Mouse (Mus musculus): Measurements from ENCODE around the gene Fgfr2. TPM values are rescaled to one million over a fixed set of nuclear protein-coding genes. Genes with fewer than 3 reads are reported as not detected.

Gene Fgfr2
- total and polyA plus RNA-seq, 2 experiments from 2014 or later = 17.1 to 47.6 TPM

DNA sequence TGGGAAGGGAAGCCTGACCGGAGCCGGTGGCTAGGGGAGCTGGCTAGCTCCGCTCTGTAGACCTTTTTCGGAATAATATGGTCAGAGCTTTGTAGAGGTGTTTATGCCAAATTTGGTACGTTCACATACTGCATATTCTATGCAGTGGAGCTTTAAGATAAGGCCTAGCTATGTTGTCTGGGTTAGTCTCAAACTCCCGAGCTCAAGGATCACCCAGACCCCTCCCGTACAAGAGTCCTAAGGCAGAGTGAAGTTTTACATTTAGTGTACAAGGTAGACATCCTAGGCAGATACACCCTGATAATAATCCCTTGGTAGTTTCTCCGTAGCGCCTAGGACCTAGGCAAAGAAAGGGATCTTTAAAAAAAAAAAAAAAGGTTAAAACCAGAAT lies 1751.7 kb downstream of the Fgfr2 start:
- Histone ChIP-seq H3K27me3 (ENCODE audit: insufficient read depth, low read length) (no peaks in the 10 kb centered on the region), H3K4me2 (ENCODE audit: low read depth) (peak overlapping the region; percentile 79), H3K36me3 (ENCODE audit: insufficient read depth) (0 out of 2 replicates have a peak, but pooled peaks cover 2% of the 10 kb centered on the region), H3K4me1 (ENCODE audit: insufficient read depth) (peaks cover 7% of the 10 kb centered on the region; the same call in 1 of the 2 replicates), H3K9me3 (ENCODE audit: low read length) (no peaks in the 10 kb centered on the region), H3K4me3 (ENCODE audit: low read depth, low read length) (peak overlapping the region; percentile 76), H3K27ac (ENCODE audit: low read depth, low read length) (peak overlapping the region; percentile 81), H3K9ac (peak overlapping the region; percentile 90)
- ATAC-seq = no peak
- TF ChIP-seq CTCF (IDR thresholded peaks at IDR 0.05; ENCODE audit: low read depth) = no peak
- WGBS = 8% methylated on average over 9 of the region's 9 CpGs
- peak; percentile 3 for DNase-seq

DNA sequence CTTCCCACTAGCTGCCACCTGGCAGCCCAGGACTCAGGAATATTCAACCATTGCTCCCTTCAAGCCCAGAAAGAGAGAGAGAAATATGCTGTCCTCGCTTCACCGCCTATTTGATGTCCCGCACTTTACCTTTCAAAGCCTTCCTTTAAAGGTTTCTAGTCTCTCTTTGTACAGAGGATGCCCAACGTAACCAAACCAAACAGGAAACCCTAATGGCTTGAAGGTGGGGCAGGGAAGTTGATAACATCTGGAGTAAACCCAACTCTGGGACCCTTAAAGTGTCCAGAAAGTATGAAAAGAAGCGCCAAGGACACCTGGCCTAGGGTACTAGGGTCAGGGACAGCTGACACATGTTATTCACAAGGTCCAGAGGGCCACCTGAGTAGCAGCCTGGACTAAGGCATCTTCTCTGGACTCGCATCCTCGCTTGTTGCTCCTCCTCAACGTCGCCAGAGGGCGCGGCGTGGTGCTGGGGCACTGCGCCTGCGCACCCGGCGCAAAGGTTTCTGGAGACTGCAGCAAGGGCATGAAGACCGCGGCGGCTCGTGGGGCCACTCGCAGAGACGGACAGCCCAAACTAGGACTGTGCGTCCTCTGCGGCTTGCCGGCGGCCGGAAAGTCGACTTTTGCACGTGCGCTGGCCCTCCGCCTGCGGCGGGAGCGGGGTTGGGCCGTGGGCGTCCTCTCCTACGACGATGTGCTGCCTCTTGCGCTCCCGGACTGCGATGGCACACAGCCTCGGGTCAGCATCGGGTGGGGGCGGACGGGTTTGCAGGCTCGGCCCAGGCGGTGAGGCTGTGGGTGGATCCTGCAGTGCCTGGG lies 1752.3 kb downstream of the Fgfr2 start, which contains the start of gene Pstk:
Pstk (plus strand) TSS at position 494 of the 822 bp plus-strand sequence.
- peak; percentile 92 for TF ChIP-seq CTCF (IDR thresholded peaks at IDR 0.05; ENCODE audit: low read depth)
- Histone ChIP-seq H3K4me3 (ENCODE audit: low read depth, low read length) (peak within 1 kb of the TSS; percentile 76), H3K27me3 (ENCODE audit: insufficient read depth, low read length) (no peaks in the 10 kb centered on the region), H3K9me3 (ENCODE audit: low read length) (no peaks in the 10 kb centered on the region), H3K9ac (peak within 1 kb of the TSS; percentile 90), H3K36me3 (ENCODE audit: insufficient read depth) (0 out of 2 replicates have a peak, but pooled peaks cover 2% of the 10 kb centered on the region), H3K4me2 (ENCODE audit: low read depth) (peak within 1 kb of the TSS; percentile 79), H3K27ac (ENCODE audit: low read depth, low read length) (peak within 1 kb of the TSS; percentile 81), H3K4me1 (ENCODE audit: insufficient read depth) (peaks cover 7% of the 10 kb centered on the region; the same call in 1 of the 2 replicates)
- DNase-seq (peak; percentile 94), ATAC-seq (peak; percentile 94)
- 8% methylated on average over 47 of the region's 47 CpGs for WGBS

DNA sequence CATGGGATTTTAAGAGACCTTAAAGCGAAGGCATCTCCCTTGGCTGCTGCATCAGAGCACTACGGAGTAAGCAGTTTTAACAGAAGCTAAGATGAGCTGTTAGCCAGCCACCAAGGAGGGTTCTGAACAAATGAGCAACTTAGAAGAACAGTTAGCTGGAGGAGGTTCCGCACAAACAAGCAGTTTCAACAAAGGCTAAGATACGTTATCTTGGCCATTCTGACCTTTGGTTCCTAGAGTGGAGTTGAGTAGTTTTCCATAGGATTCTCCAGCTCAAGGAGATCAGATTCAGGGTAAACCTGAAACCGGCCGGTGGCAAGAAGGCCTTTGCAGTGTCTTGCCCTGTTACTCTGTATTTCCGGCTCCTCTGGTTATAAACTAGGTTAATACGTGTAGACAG lies 1759.0 kb downstream of the Fgfr2 start:
- TF ChIP-seq CTCF (IDR thresholded peaks at IDR 0.05; ENCODE audit: low read depth) = no peak
- 94% methylated on average over 8 of the region's 8 CpGs for WGBS
- H3K4me1 ChIP-seq (ENCODE audit: insufficient read depth) = peaks cover 3% of the 10 kb centered on the region; the same call in 1 of the 2 replicates

DNA sequence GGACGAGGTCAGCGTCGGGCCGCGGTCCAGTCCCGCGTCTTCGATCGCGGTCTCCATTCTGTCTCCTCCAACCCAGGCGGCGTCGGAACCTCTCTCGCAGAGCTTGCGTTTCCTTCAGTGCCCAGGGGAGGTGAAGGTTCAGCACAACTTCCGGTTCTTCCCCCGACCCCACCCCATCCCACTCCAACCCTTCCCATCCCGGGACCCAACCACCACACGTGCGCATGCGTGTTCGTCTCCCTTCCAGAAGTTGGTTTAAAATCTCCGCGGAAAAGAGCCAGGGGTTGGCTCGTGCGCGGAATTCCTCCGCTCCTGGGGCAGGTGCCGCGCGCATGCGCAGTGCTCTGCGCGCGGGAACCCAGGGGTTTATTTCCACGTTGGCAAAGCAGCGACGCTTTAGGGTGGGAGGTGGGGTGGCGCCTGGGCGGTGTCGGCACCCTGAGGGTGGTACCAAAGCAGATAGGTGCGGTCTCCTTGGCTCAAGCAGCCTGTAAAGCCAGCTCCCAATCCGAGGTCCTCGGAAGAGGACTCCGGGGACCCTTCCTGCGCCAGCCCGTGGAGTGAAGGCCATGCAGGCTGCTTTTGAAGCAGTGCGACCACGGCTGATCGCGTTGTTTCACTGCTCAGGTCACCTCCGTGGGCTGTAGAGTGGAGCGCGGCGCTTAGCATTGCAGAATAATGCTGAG lies 1760.4 kb downstream of the Fgfr2 start, which contains the start of gene 2310057M21Rik:
2310057M21Rik (minus strand) TSS at position 145 of the 686 bp plus-strand sequence.
- H3K9ac ChIP-seq = peak within 1 kb of the TSS; percentile 88
- no peaks in the 10 kb centered on the region for H3K9me3 ChIP-seq (ENCODE audit: low read length)
- H3K27me3 ChIP-seq (ENCODE audit: insufficient read depth, low read length) = no peaks in the 10 kb centered on the region
- peak within 1 kb of the TSS; percentile 81 for H3K27ac ChIP-seq (ENCODE audit: low read depth, low read length)
- 3% methylated on average over 55 of the region's 55 CpGs for WGBS
- H3K4me1 ChIP-seq (ENCODE audit: insufficient read depth) = peaks cover 3% of the 10 kb centered on the region; the same call in 1 of the 2 replicates
- H3K4me2 ChIP-seq (ENCODE audit: low read depth) = peak within 1 kb of the TSS; percentile 90
- H3K36me3 ChIP-seq (ENCODE audit: insufficient read depth) = peaks cover 10% of the 10 kb centered on the region
- peak; percentile 99 for ATAC-seq
- peak within 1 kb of the TSS; percentile 90 for H3K4me3 ChIP-seq (ENCODE audit: low read depth, low read length)
- 0 out of 2 replicates have a peak, but pooled peaks have one; percentile 13 for TF ChIP-seq CTCF (IDR thresholded peaks at IDR 0.05; ENCODE audit: low read depth)
- peak; percentile 99 for DNase-seq

More for the DNA sequence above, 1759.0 kb downstream of the Fgfr2 start:
- H3K27ac ChIP-seq (ENCODE audit: low read depth, low read length) = no peak overlapping the region
- no peak overlapping the region for H3K9ac ChIP-seq
- H3K27me3 ChIP-seq (ENCODE audit: insufficient read depth, low read length) = no peaks in the 10 kb centered on the region
- ATAC-seq (no peak), DNase-seq (no peak)
- H3K4me3 ChIP-seq (ENCODE audit: low read depth, low read length) = no peak overlapping the region
- no peak overlapping the region for H3K4me2 ChIP-seq (ENCODE audit: low read depth)
- H3K36me3 ChIP-seq (ENCODE audit: insufficient read depth) = no peaks in the 10 kb centered on the region
- H3K9me3 ChIP-seq (ENCODE audit: low read length) = no peaks in the 10 kb centered on the region

DNA sequence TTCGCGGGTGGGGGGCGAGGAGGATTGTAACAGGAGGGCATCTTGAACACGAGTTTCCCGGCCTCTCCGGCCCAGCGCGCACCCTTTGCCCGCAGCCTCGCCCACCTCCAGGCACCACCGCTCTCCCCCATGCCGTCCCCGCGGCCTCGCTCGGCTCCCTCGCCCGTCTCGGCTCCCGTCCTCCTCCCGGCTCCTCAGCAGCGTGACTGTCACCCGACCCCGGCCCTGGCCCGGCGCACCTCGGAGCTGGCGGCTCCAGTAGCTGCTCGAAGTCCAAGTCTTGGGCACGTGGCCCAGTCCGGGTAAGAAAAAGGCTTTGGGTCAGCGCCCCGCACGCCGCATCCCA lies 1760.9 kb downstream of the Fgfr2 start:
- Histone ChIP-seq H3K9ac (peak overlapping the region; percentile 88), H3K36me3 (ENCODE audit: insufficient read depth) (peaks cover 13% of the 10 kb centered on the region), H3K9me3 (ENCODE audit: low read length) (no peaks in the 10 kb centered on the region), H3K4me3 (ENCODE audit: low read depth, low read length) (peak overlapping the region; percentile 90), H3K4me1 (ENCODE audit: insufficient read depth) (peaks cover 3% of the 10 kb centered on the region; the same call in 1 of the 2 replicates), H3K27me3 (ENCODE audit: insufficient read depth, low read length) (no peaks in the 10 kb centered on the region), H3K4me2 (ENCODE audit: low read depth) (peak overlapping the region; percentile 90), H3K27ac (ENCODE audit: low read depth, low read length) (peak overlapping the region; percentile 81)
- no peak for TF ChIP-seq CTCF (IDR thresholded peaks at IDR 0.05; ENCODE audit: low read depth)
- DNase-seq (peak; percentile 9), ATAC-seq (peak; percentile 73)
- WGBS = 4% methylated on average over 35 of the region's 35 CpGs

DNA sequence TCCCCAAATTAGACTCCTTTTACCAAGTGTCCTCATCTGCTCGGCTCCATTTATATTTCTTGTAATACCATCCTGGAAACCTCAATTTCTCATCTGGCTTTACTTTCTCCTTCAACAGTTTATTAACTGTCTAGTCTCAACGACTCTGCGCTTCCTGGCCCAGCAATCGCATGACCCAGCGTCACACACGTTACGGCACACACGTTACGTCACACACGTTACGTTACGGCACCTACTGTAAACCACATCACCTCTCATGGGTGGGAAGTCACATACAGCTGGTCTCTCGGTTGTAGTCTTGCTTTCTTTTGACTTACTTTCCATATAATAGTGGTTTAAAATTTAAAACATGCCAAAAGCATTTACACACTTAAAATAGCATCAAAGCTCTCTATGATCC lies 1767.0 kb downstream of the Fgfr2 start:
- DNase-seq (no peak), ATAC-seq (no peak)
- H3K9me3 ChIP-seq (ENCODE audit: low read length) = no peaks in the 10 kb centered on the region
- TF ChIP-seq CTCF (IDR thresholded peaks at IDR 0.05; ENCODE audit: low read depth) = no peak
- H3K9ac ChIP-seq = no peak overlapping the region
- no peaks in the 10 kb centered on the region for H3K27me3 ChIP-seq (ENCODE audit: insufficient read depth, low read length)
- no peak overlapping the region for H3K4me3 ChIP-seq (ENCODE audit: low read depth, low read length)
- H3K36me3 ChIP-seq (ENCODE audit: insufficient read depth) = peaks cover 39% of the 10 kb centered on the region
- no peak overlapping the region for H3K27ac ChIP-seq (ENCODE audit: low read depth, low read length)
- WGBS = 98% methylated on average over 13 of the region's 13 CpGs
- no peaks in the 10 kb centered on the region for H3K4me1 ChIP-seq (ENCODE audit: insufficient read depth)
- H3K4me2 ChIP-seq (ENCODE audit: low read depth) = no peak overlapping the region

Measured in forebrain, postnatal 0 days (tissue).